Mouse (Mus musculus): ENCODE measurements around the gene Camta1.

Camta1 gene

GRCm38 (mm10) chr4:151688206-151688605 is 173.5 kb downstream of the Camta1 start:
- no peak for DNase-seq (ENCODE audit: low read depth, low spot score)

- DNase-seq (ENCODE audit: low read depth, low spot score) = no peak
Measured at GRCm38 (mm10) chr4:151684596-151684995, 177.1 kb downstream of the Camta1 start.

- DNase-seq (ENCODE audit: low read depth, low spot score) = peak; percentile 44
Measured at GRCm38 (mm10) chr4:151682831-151683488, 178.7 kb downstream of the Camta1 start.

- DNase-seq (ENCODE audit: low read depth, low spot score) = no peak
Measured at GRCm38 (mm10) chr4:151672452-151672851, 189.2 kb downstream of the Camta1 start.

GRCm38 (mm10) chr4:151666411-151666901 is 195.2 kb downstream of the Camta1 start:
- no peak for DNase-seq (ENCODE audit: low read depth, low spot score)

GRCm38 (mm10) chr4:151661486-151661885 is 200.2 kb downstream of the Camta1 start:
- DNase-seq (ENCODE audit: low read depth, low spot score) = no peak

- no peak for DNase-seq (ENCODE audit: low read depth, low spot score)
Measured at GRCm38 (mm10) chr4:151656427-151656826, 205.2 kb downstream of the Camta1 start.

GRCm38 (mm10) chr4:151655637-151656385 is 205.9 kb downstream of the Camta1 start:
- DNase-seq (ENCODE audit: low read depth, low spot score) = no peak

GRCm38 (mm10) chr4:151655227-151655626 is 206.4 kb downstream of the Camta1 start:
- DNase-seq (ENCODE audit: low read depth, low spot score) = no peak

GRCm38 (mm10) chr4:151642418-151642817 is 219.3 kb downstream of the Camta1 start:
- DNase-seq (ENCODE audit: low read depth, low spot score) = peak; percentile 31

- no peak for DNase-seq (ENCODE audit: low read depth, low spot score)
Measured at GRCm38 (mm10) chr4:151640971-151641370, 220.7 kb downstream of the Camta1 start.

- DNase-seq (ENCODE audit: low read depth, low spot score) = peak; percentile 71
Measured at GRCm38 (mm10) chr4:151638941-151639340, 222.7 kb downstream of the Camta1 start.

GRCm38 (mm10) chr4:151637348-151637747 is 224.3 kb downstream of the Camta1 start:
- no peak for DNase-seq (ENCODE audit: low read depth, low spot score)

GRCm38 (mm10) chr4:151634771-151635170 is 226.9 kb downstream of the Camta1 start:
- no peak for DNase-seq (ENCODE audit: low read depth, low spot score)

GRCm38 (mm10) chr4:151633795-151634194 is 227.9 kb downstream of the Camta1 start:
- DNase-seq (ENCODE audit: low read depth, low spot score) = no peak

- no peak for DNase-seq (ENCODE audit: low read depth, low spot score)
Measured at GRCm38 (mm10) chr4:151632321-151632720, 229.4 kb downstream of the Camta1 start.

GRCm38 (mm10) chr4:151630664-151631063 is 231.0 kb downstream of the Camta1 start:
- DNase-seq (ENCODE audit: low read depth, low spot score) = no peak

GRCm38 (mm10) chr4:151630231-151630630 is 231.4 kb downstream of the Camta1 start:
- no peak for DNase-seq (ENCODE audit: low read depth, low spot score)

- DNase-seq (ENCODE audit: low read depth, low spot score) = no peak
Measured at GRCm38 (mm10) chr4:151619541-151620016, 242.1 kb downstream of the Camta1 start.

GRCm38 (mm10) chr4:151618420-151619310 is 243.0 kb downstream of the Camta1 start:
- DNase-seq (ENCODE audit: low read depth, low spot score) = peak; percentile 72

GRCm38 (mm10) chr4:151611621-151612020 is 250.1 kb downstream of the Camta1 start:
- DNase-seq (ENCODE audit: low read depth, low spot score) = no peak

- DNase-seq (ENCODE audit: low read depth, low spot score) = peak; percentile 59
Measured at GRCm38 (mm10) chr4:151610266-151610665, 251.4 kb downstream of the Camta1 start.

All from ZHBTc4 (cell line).